Mouse (Mus musculus): Measurements from ENCODE around the gene Gipr.

Gipr gene

GRCm38 (mm10) chr7:19165656-19166423 is at the start of gene Gipr:
Gipr (minus strand) TSS chr7:19166127.
- WGBS, result 19% methylated on average over 14 of the region's 14 CpGs

GRCm38 (mm10) chr7:19214940-19215339 is 49.0 kb upstream of the Gipr start:
- 36% methylated on average over 9 of the region's 9 CpGs for WGBS

- WGBS, result 60% methylated on average over 7 of the region's 7 CpGs
Observed at GRCm38 (mm10) chr7:19214369-19214768, 48.4 kb upstream of the Gipr start.

DNA sequence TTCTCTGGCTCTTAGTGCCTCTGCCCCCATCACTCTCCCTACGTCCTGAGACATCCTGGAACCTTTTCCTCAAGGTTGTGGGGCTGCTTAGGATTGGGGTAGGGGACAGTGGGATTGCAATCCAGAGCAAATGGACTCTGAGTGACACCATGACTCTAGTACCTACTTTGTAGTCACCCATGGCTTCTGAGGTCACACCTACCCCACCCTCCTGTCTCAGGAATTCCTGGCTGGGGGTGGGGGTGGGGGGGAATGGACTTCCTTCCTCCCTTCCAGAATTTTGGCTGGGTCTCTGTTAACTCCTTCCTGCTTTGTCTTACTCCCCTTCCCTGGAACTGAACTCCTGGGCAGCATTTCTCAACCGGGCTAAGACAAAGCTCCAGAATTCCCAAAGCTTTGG is 47.5 kb upstream of the Gipr start:
- 75% methylated on average over 2 of the region's 2 CpGs for WGBS

GRCm38 (mm10) chr7:19211996-19212755 is 46.2 kb upstream of the Gipr start, which contains the start of gene Gpr4:
Gpr4 (plus strand) TSS chr7:19212538.
- 7% methylated on average over 21 of the region's 30 CpGs for WGBS

DNA sequence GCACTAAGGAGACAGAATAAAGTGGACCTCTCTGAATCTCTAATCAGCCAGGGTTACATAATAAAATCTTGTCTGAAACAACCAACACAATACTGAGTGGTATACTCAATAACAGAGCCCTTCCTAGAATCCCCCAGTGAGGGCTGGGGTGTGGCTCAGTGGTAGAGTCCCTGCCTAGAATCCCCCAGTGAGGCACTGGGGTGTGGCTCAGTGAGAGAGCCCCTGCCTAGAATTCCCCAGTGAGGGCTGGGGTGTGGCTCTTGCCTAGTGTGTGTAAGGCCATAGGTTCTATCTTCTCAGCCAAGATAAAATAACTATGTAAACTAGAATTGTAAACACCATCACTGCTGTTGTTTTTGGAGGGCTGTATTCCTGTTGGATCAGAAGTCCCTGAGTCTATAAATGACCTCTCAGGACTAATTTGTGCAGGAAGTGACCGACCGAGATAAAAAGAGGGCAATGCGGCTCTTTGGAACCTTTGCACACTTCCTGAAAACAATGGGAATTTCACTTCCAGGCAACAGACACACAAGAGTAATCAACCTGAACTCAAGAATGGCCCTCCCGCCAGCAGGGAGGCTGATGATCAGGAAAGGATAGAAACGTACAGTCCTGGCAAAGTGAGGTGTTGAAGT is 45.2 kb upstream of the Gipr start:
- WGBS, result 71% methylated on average over 5 of the region's 5 CpGs

DNA sequence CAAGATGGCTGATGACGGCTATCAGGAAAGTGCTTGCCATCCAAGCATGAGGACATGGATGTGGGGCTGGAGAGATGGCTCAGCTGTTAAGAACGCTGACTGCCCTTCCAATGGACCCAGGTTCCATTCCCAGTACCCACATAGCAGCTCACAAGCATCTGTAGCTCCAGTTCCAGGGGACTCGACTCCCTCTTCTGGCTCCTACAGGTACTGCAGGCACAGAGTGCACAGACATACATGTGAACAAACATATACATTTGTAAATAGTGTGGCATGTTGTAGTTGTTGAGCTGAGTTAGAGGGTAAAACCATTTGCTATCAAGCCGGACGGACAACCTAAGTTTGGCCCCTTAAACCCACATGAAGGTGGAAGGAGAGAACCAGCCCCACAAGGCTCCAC is 44.1 kb upstream of the Gipr start:
- WGBS, result 92% methylated on average over 5 of the region's 5 CpGs

GRCm38 (mm10) chr7:19209494-19209893 is 43.6 kb upstream of the Gipr start:
- WGBS, result 84% methylated on average over 4 of the region's 4 CpGs

DNA sequence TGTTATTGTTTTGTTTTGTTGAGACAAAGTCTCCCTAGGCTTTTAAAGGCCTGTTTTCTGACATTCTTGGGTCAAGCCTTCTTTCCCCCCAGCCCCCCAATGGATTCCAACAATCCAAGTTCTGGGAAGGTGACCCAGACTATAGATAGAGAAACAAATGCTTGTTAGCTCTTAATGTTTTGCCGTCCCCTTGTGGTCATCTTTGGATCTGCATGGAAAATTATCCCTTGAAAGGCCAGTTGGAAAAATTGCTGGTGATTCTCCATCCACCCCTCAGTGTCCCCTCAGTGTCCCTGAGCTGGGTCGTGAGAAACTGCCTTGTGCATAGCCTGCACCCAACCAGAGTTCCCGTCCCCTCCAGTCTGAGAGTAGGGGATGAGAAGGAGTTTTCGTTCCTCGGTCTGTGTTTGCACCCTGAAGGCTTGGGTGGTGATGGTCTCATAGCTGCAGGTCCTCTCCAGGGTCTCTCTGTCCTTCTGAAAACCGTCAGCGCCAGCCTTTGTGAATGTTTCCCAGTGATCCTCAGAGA is 43.1 kb upstream of the Gipr start:
- 55% methylated on average over 7 of the region's 7 CpGs for WGBS

DNA sequence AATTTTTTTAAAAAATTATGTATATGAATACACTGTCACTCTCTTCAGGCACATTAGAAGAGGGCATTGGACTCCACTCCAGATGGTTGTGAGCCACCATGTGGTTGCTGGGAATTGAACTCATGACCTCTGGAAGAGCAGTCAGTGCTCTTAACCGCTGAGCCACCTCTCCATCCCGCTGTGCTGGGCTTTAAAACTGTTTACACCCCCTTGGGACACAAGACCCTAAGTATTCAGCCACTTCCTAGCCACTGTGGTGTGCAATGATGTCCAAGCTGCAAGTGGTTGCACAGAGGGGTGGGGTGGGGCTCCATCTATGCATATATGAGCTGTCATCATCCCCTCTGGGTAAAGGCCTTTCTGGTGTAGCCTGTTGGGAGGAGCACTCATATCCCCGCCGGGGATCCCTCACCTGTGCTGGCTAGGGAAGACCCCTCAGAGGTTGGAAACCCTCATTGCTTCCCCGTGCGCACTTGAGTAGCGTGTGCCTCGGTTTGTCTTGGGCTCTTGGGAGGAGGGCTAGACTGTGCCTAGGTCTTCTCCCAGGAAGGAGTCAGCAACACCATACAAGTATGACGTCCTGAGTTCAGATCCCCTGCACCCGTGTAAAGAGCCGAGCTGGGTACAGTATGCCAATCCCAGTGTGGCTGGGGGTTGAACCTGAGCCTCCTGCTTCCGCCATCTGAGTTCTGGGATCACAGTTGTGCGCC is 42.4 kb upstream of the Gipr start:
- WGBS, result 82% methylated on average over 13 of the region's 13 CpGs

- WGBS, result 62% methylated on average over 15 of the region's 15 CpGs
Observed at GRCm38 (mm10) chr7:19202065-19202850, 36.3 kb upstream of the Gipr start.

GRCm38 (mm10) chr7:19201660-19202059 is 35.7 kb upstream of the Gipr start:
- 72% methylated on average over 14 of the region's 15 CpGs for WGBS

DNA sequence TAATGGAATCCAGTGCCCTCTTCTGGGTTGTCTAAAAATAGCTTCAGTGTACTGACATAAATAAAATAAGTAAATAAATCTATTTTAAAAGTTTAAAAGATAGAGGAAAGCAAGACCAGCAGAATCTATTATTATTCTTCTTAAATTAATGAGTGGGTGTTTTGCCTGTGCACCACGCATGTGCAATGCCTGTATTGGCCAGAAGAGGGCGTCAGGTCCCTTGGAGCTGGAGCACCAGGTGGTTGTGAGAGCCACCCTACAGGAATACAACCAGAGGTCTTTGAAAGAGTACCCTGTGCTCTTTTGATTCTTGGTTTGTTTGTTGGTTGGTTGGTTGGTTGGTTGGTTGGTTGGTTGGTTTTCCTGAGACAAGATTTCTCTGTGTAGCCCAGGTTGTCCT is 32.1 kb upstream of the Gipr start:
- WGBS, result 35% methylated on average over 2 of the region's 2 CpGs

- WGBS, result 50% methylated on average over 6 of the region's 6 CpGs
Observed at GRCm38 (mm10) chr7:19196676-19197075, 30.7 kb upstream of the Gipr start.

DNA sequence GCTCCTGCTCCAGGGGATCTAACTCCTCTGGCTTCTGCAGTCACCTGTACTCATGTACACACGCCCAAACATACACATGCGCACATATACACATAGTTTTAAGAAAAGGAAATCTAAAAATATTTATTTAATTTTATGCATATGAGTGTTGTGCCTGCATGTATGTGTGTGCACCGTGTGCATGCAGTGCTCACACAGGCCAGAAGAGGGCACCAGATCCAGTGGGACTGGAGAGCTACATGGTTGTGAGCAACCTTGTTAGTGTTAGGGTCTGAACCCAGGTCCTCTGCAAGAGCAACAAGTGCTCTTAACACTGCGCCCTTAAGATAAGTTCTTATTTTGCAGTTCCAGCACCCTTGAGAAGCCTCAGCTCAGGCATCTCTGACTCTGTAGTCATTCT is 28.7 kb upstream of the Gipr start:
- WGBS, result 98% methylated on average over 4 of the region's 4 CpGs

DNA sequence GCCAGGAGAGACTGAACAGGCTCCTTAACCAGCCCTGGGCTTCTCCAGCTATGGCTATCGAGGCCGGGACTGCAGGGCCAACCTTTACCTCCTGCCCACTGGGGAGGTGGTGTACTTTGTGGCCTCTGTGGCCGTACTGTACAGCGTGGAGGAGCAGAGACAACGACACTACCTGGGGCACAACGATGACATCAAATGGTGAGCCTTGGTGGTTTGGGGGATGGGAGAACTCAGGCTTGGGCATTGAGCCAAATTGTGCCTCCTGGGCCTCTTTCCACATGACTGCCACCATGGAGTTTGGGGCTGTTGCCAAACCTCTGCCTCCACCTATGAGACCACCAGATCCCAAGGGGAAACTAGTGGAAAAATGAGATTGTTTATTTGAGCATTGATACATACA is 18.8 kb upstream of the Gipr start:
- 29% methylated on average over 6 of the region's 6 CpGs for WGBS

DNA sequence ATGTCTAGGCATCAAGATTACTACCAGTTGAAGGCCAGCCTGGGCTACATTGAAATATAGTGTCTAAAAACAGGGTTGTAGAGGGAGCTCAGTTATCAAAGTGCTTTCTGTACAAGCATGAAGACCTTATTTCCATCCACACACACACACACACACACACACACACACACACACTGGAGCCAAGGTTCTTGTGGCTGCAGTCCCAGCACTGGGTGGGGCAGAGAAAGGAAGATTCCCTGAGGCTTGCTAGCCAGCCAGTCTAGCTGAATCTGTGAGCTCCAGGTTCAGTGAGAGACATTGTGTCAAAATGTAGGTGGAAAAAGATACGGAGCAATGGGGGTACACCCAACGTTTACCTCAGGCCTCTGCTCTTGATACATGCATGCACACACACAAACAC is 18.3 kb upstream of the Gipr start:
- WGBS, result 11% methylated on average over 2 of the region's 2 CpGs

DNA sequence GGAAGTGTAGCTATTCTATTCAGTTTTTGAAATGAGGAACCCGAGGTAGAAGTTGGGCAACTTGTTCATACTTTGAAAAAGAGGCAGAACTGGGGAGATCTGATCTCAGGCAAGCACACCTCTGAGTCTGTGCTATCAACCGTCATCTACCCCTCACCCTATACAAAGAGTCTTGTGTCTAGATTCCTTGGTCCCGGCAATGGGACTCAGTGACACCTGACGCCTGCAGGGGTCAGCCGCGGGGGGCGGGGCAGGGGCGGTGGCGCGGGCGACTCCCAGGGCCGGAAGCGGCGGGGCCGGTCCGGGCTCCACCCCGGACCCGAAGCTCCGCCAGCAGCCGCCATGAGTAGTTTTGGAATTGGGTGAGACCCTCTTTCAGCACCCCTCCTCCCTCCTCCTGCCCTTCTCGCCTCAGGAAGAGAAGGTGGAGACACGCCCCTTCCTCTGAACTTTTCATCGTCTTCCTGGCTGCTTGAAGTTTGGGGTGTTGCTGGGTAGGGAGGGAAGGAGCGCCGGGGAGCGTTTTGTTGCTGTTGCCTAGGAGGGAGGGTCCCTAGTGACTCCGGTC is 15.0 kb upstream of the Gipr start:
- 11% methylated on average over 27 of the region's 27 CpGs for WGBS

- WGBS, result 50% methylated on average over 6 of the region's 6 CpGs
Observed at GRCm38 (mm10) chr7:19179936-19180335, 14.0 kb upstream of the Gipr start.

- whole genome bisulfite sequencing, result 2% methylated on average over 31 of the region's 32 CpGs
Observed at GRCm38 (mm10) chr7:19179173-19179572, 13.2 kb upstream of the Gipr start.

All from cerebral cortex, adult 2 months (tissue).